Mouse (Mus musculus) liver, postnatal 0 days (tissue): ENCODE results near the gene Cacna2d4.

ENCODE experiments used
- CTCF ChIP-seq: sonication (generic); IDR thresholded peaks from 2 replicates; pipeline ENCODE4 v1.5.1; 2016; ENCODE audit warnings: antibody characterized with exemption, low read depth
- EP300 ChIP-seq: IDR thresholded peaks from 2 replicates; pipeline ENCODE4 v1.6.1; 2016; ENCODE audit warnings: antibody characterized with exemption, low read depth, mild to moderate bottlenecking

DNA sequence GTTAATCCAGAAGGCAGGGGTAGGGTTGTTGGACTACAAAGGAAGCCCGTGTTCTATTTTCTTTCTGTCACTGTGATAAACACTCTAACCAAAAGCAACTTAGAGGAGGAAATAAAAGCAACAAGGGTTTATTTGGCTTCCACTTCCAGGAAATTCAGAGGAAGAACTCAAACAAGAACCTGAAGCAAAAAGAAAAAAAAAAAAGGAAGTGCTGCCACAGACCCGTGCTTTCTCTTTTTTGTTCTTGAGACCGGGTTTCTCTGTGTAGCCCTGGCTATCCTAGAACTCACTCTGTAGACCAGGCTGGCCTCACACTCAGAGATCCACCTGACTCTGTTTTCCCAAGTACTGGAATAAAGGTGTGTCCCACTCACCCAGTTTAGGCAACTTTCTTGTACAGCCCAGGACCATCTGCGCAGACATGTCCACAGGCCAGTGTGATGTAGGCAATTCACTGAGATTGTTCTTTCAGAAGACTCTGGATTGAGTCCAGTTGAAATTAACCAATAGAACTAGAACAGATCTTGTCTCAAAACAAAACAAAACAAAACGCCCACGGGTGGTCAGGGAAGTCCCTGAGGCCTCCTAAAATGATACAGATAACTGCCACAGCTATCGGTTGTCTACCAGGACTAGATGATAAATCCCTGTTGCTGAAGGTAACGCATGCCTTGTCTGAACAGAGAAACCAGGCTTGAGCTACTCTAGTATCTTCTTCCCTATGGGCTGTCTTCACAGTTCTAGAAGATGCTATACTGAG lies 165.4 kb downstream of the Cacna2d4 start:
- TF ChIP-seq CTCF: no peak
- no peak for TF ChIP-seq EP300
